Mouse (Mus musculus) liver, postnatal 0 days (tissue): ENCODE results near the gene Tmem63a. TPM values are rescaled to one million over a fixed set of nuclear protein-coding genes. Genes with fewer than 3 reads are reported as not detected.

Source experiments
- ATAC-seq: fragments of 200-750 bp; cut with Nextera tagmentation; 2 replicates; pipeline ENCODE4 v1.8.0; 2017; ENCODE audit warnings: mild to moderate bottlenecking, moderate library complexity
- DNase-seq: peaks from one replicate; pipeline ENCODE4 v3.0.0-alpha.2; 2016
- H3K27ac ChIP-seq: fragments of 300-500 bp; sonication (generic); 2 replicates; pipeline ENCODE4 v1.5.1; 2014; ENCODE audit warnings: antibody characterized with exemption, moderate library complexity, mild to moderate bottlenecking, low read depth
- H3K27me3 ChIP-seq: fragments of 300-500 bp; sonication (generic); 2 replicates; pipeline ENCODE4 v1.6.1; 2014; ENCODE audit warnings: low read length, control low read depth, mixed read lengths; ENCODE audit not compliant: insufficient read depth
- H3K36me3 ChIP-seq: fragments of 300-500 bp; sonication (generic); replicated peaks from 2 replicates; pipeline ENCODE4 v1.6.1; 2014; ENCODE audit warnings: mild to moderate bottlenecking, control low read depth, low read length, moderate library complexity, mixed read lengths; ENCODE audit not compliant: insufficient read depth
- H3K4me1 ChIP-seq: fragments of 300-500 bp; sonication (generic); 2 replicates; pipeline ENCODE4 v1.6.1; 2014; ENCODE audit warnings: antibody characterized with exemption, mild to moderate bottlenecking, control low read depth; ENCODE audit not compliant: insufficient read depth
- H3K4me2 ChIP-seq: fragments of 300-500 bp; sonication (generic); 2 replicates; pipeline ENCODE4 v1.6.1; 2014; ENCODE audit warnings: low read depth, mild to moderate bottlenecking, low read length, moderate library complexity, mixed read lengths
- H3K4me3 ChIP-seq: fragments of 300-500 bp; sonication (generic); 2 replicates; pipeline ENCODE4 v1.5.1; 2014; ENCODE audit warnings: low read depth, low read length
- H3K9ac ChIP-seq: fragments of 300-500 bp; sonication (generic); replicated peaks from 2 replicates; pipeline ENCODE4 v1.6.1; 2014; ENCODE audit warnings: mild to moderate bottlenecking, moderate library complexity
- H3K9me3 ChIP-seq: fragments of 300-500 bp; sonication (generic); 2 replicates; pipeline ENCODE4 v1.6.1; 2016; ENCODE audit warnings: mild to moderate bottlenecking, control low read depth, low read length, mixed read lengths
- CTCF ChIP-seq: sonication (generic); IDR thresholded peaks from 2 replicates; pipeline ENCODE4 v1.5.1; 2016; ENCODE audit warnings: antibody characterized with exemption, low read depth
- EP300 ChIP-seq: IDR thresholded peaks from 2 replicates; pipeline ENCODE4 v1.6.1; 2016; ENCODE audit warnings: antibody characterized with exemption, low read depth, mild to moderate bottlenecking
- WGBS: fragments of 180-500 bp; shearing (Covaris S2); extraction: QIAGEN DNeasy Blood & Tissue Kit; methylation state at CpG from one replicate; pipeline ENCODE4 v1.1.7; 2014; ENCODE audit not compliant: insufficient replicate concordance; 5-methylcytosine and 5-hydroxymethylcytosine counted together
- polyA plus RNA-seq: library from polyadenylated mRNA; unstranded; fragments of >200 nt; fragmentation: Nextera tagmentation; extraction: Ambion mirVana; gene quantifications from 2 replicates; pipeline ENCODE4 v1.2.1, GENCODE M21; 2015

The Tmem63a gene
- polyA plus RNA-seq, 1 experiment from 2014 or later: 7.4 TPM

DNA sequence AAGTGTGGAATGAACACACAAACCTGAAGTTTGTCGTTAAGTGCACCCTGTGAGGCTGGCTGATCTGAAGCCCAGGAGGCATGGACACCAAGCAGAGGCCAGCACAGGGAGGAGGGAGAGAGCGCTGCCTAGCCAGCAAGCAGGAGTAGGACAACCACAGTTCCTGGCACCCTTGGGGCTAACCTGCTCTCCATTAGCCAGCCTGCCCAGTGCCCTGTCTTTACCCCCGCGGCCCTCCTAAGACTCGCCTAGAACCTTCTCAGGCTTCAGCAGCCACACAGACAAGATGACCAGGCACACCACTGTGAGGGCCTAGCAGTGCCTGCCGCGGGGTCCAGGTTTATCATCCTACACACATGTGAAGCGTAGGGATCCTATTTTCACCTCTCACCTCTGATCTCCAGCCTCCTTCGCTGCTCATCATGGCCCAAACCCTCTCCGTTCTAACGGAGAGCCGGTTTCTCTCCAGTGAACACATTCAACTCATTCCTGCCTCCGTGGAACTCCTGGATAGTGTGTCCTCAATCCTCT, 75.8 kb downstream of the Tmem63a start:
- Histone ChIP-seq H3K4me1 (peaks cover 35% of the 10 kb centered on the region), H3K36me3 (no peaks in the 10 kb centered on the region), H3K4me3 (no peak overlapping the region), H3K9me3 (no peaks in the 10 kb centered on the region), H3K27ac (no peak overlapping the region), H3K27me3 (no peaks in the 10 kb centered on the region), H3K4me2 (no peak overlapping the region), H3K9ac (no peak overlapping the region)
- no peak for TF ChIP-seq EP300
- no peak for TF ChIP-seq CTCF
- 74% methylated on average over 13 of the region's 13 CpGs for whole genome bisulfite sequencing
- no peak for DNase-seq
- ATAC-seq: no peak

DNA sequence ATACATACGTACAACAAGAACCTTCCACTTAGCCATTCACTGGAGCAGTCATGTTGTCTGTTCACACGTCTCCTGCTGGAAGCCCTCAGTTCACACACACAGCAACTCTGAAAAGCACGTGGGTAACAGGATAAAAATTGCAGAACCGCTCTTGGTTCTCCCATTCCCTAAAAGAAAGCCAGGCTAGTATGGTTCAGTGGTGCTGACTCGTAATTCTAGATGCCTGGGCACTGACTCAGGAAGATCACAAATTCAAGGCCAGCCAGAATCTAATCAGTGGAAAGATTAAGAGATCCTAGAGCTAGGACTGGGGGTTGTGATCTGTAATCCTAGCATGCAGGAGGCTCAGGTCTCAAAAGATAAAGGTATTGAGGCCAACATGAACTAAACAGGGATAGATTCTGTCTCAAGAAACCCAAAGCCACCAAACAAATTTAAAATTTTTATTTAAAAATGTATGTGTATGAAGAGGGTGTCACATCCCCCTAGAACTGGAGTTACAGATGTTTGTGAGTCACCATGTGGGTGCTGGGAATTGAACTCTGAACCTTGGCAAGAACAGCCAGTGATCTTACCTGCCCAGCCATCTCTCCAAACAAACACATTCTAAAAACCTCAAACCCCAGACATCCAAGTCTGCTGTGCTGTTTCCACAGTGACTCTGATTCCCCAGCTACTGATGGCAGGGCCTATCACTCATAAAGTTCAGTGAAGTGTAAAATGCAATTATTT, 78.8 kb downstream of the Tmem63a start, which contains the start of gene Ephx1:
Gene Ephx1 (minus strand): TSS at position 149 of the 732 bp plus-strand sequence.
- ATAC-seq: no peak
- no peak within 1 kb of the TSS for H3K9ac ChIP-seq
- no peak within 1 kb of the TSS for H3K4me2 ChIP-seq
- DNase-seq: no peak
- H3K27ac ChIP-seq: 0 out of 2 replicates have a peak within 1 kb of the TSS, but pooled peaks have one; percentile 22
- 62% methylated on average over 5 of the region's 5 CpGs for WGBS
- TF ChIP-seq CTCF: no peak
- peak; percentile 33; the same call in 1 of the 2 replicates for TF ChIP-seq EP300
- no peaks in the 10 kb centered on the region for H3K27me3 ChIP-seq
- no peaks in the 10 kb centered on the region for H3K36me3 ChIP-seq
- peaks cover 14% of the 10 kb centered on the region for H3K4me1 ChIP-seq
- no peak within 1 kb of the TSS for H3K4me3 ChIP-seq
- no peaks in the 10 kb centered on the region for H3K9me3 ChIP-seq

DNA sequence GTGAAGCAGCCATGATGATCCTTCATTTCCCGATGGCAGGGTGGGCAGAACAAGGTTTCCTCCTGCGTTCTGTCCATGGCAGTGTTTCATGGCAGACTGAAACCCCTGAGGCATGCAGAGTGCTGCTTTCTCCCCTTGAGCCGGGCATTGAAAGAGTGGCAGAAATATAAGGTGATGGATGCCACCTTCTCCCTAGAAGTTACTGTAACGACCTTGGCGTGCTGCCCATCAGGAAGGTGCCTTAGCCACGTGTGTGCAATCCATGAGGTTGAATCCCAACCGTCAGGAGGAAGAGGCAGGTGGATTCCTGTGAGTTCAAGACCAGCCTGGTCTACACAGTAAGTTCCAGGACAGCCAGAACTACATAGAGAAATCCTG, 79.3 kb downstream of the Tmem63a start:
- Histone ChIP-seq H3K9ac (no peak overlapping the region), H3K4me1 (peaks cover 8% of the 10 kb centered on the region; the same call in 1 of the 2 replicates), H3K36me3 (no peaks in the 10 kb centered on the region), H3K27ac (no peak overlapping the region), H3K9me3 (no peaks in the 10 kb centered on the region), H3K4me3 (no peak overlapping the region), H3K27me3 (no peaks in the 10 kb centered on the region), H3K4me2 (no peak overlapping the region)
- TF ChIP-seq EP300 (no peak), CTCF (no peak)
- no peak for ATAC-seq
- DNase-seq: no peak
- WGBS: 69% methylated on average over 7 of the region's 7 CpGs

DNA sequence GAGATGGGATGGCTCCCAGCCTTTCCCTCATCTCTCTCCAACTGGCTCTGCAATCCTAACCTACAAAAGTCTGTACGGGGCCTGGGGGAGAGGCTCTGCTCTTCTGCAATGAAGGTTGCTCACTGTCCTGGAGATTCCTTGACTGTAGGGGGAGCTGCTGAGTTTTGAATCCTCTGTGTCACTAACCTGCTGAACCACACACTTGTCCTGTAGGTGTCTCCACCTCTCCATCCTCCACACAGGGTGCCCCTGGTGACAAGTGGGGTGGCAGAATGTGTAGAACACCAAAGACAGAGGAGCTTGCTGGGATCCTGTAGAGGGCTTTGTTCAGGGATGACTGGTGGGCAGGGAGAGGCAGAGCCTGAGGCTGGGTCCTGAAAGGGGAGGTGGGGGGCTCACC, 80.1 kb downstream of the Tmem63a start:
- ATAC-seq: peak; percentile 84
- H3K4me2 ChIP-seq: no peak overlapping the region
- no peaks in the 10 kb centered on the region for H3K27me3 ChIP-seq
- whole genome bisulfite sequencing: 4% methylated on average over 1 of the region's 1 CpGs
- H3K4me3 ChIP-seq: no peak overlapping the region
- no peaks in the 10 kb centered on the region for H3K36me3 ChIP-seq
- peaks cover 4% of the 10 kb centered on the region; the same call in 1 of the 2 replicates for H3K4me1 ChIP-seq
- no peak overlapping the region for H3K27ac ChIP-seq
- H3K9me3 ChIP-seq: no peaks in the 10 kb centered on the region
- no peak for TF ChIP-seq EP300
- peak; percentile 95 for TF ChIP-seq CTCF
- DNase-seq: peak; percentile 78
- no peak overlapping the region for H3K9ac ChIP-seq

Other genes with a start within 250 kb of the Tmem63a start
- 0.08 TPM in 1 of 2 replicates, not detected in the other for gene Mixl1, start 245.3 kb upstream of the Tmem63a start, polyA plus RNA-seq
- gene Acbd3, start 216.3 kb upstream of the Tmem63a start, polyA plus RNA-seq: 7.3 and 7.9 TPM in 2 replicates
- 1,306 and 1,327 TPM in 2 replicates for gene H3f3a, start 128.4 kb upstream of the Tmem63a start, polyA plus RNA-seq
- 11.5 and 11.8 TPM in 2 replicates for gene Sde2, start 91.2 kb upstream of the Tmem63a start, polyA plus RNA-seq
- gene Lefty2, start 49.2 kb upstream of the Tmem63a start, polyA plus RNA-seq: not detected in 2 replicates
- gene Pycr2, start 38.1 kb upstream of the Tmem63a start, polyA plus RNA-seq: 33.3 and 43.4 TPM in 2 replicates
- 1.6 and 2.2 TPM in 2 replicates for gene Lefty1, start 7.3 kb upstream of the Tmem63a start, polyA plus RNA-seq
- gene Ephx1, start 78.6 kb downstream of the Tmem63a start, polyA plus RNA-seq: 81.9 and 83.5 TPM in 2 replicates
- gene 9130409I23Rik, start 108.9 kb downstream of the Tmem63a start, polyA plus RNA-seq: 0.45 and 0.53 TPM in 2 replicates
- gene Nvl, start 201.9 kb downstream of the Tmem63a start, polyA plus RNA-seq: 5.9 and 7.8 TPM in 2 replicates
- gene Cnih4, start 202.3 kb downstream of the Tmem63a start, polyA plus RNA-seq: 35.4 and 40.0 TPM in 2 replicates